Mouse (Mus musculus) intestine, embryonic 15.5 days (tissue): ENCODE measurements around the gene Cd8b1. TPM values are rescaled to one million over a fixed set of nuclear protein-coding genes. Genes with fewer than 3 reads are reported as not detected.

Experiments used
- ATAC-seq: fragments of 200-750 bp; cut with Nextera tagmentation; 2 replicates; pipeline ENCODE4 v1.8.0; 2017; ENCODE audit warnings: moderate TSS enrichment, moderate library complexity
- H3K27ac ChIP-seq: fragments of 300-500 bp; sonication (generic); 2 replicates; pipeline ENCODE4 v1.5.1; 2015; ENCODE audit warnings: mild to moderate bottlenecking, inconsistent platforms
- H3K27me3 ChIP-seq: fragments of 300-500 bp; sonication (generic); replicated peaks from 2 replicates; pipeline ENCODE4 v1.6.1; 2015; ENCODE audit warnings: inconsistent platforms
- H3K36me3 ChIP-seq: fragments of 300-500 bp; sonication (generic); 2 replicates; pipeline ENCODE4 v1.6.1; 2015; ENCODE audit warnings: inconsistent platforms
- H3K4me1 ChIP-seq: fragments of 300-500 bp; sonication (generic); replicated peaks from 2 replicates; pipeline ENCODE4 v1.6.1; 2015; ENCODE audit warnings: inconsistent platforms
- H3K4me2 ChIP-seq: fragments of 300-500 bp; sonication (generic); replicated peaks from 2 replicates; pipeline ENCODE4 v1.6.1; 2015; ENCODE audit warnings: mild to moderate bottlenecking, inconsistent platforms
- H3K4me3 ChIP-seq: fragments of 300-500 bp; sonication (generic); replicated peaks from 2 replicates; pipeline ENCODE4 v1.5.1; 2015; ENCODE audit warnings: inconsistent platforms
- H3K9ac ChIP-seq: fragments of 300-500 bp; sonication (generic); 2 replicates; pipeline ENCODE4 v1.6.1; 2015; ENCODE audit warnings: inconsistent platforms
- H3K9me3 ChIP-seq: fragments of 300-500 bp; sonication (generic); 2 replicates; pipeline ENCODE4 v1.6.1; 2016; ENCODE audit warnings: inconsistent platforms
- WGBS: fragments of 180-500 bp; shearing (Covaris S2); methylation state at CpG from one replicate; pipeline ENCODE4 v1.1.7; 2015; 5-methylcytosine and 5-hydroxymethylcytosine counted together
- polyA plus RNA-seq: library from polyadenylated mRNA; unstranded; fragments of >200 nt; fragmentation: Nextera tagmentation; extraction: Ambion mirVana; gene quantifications from 2 replicates; pipeline ENCODE4 v1.2.1, GENCODE M21; 2015

Cd8b1 gene
- 0.21 TPM in 1 of 2 replicates, not detected in the other for polyA plus RNA-seq

DNA sequence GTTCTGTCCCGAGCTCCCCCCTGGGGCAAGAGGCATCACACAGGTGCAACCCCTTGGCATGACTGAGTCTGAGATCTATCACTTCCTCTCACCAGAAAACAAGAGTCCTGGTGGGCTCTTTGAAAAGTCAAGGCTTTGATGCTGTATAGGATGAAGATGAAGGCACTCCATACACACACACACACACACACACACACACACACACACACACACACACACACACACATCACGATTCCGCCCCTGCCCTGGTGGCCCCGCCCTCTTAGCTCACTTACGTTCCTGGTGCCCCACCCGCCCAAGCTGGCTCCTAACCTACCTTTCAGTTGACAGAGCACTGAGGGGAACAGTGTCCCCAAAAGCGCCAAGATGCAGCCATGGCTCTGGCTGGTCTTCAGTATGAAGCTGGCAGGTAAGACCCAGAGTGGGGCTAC is at the start of gene Cd8b1:
Gene Cd8b1, plus strand, starts transcription at position 298 of the 431 bp plus-strand sequence.
- ATAC-seq, result no peak
- no peaks in the 10 kb centered on the region for H3K4me1 ChIP-seq
- 68% methylated on average over 7 of the region's 7 CpGs for WGBS

DNA sequence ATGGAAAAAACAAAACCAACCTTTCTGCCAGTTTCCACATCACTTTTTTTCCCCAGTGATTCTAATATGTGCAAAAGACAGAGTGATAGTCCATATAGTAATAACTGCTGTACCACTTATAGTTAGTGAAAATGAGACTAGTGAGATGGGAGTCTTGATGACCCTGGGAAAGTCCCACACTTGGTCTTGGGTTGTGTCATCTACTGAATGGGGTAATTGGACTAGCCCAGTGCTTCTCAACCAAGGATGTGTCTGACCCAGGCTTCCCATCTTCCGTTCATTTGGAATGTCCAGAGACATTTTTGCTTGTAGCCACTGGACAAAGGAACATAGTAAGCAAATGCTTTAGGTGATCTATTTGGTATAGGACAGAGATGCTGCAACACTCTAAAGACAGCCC is 48.9 kb upstream of the Cd8b1 start:
- 75% methylated on average over 1 of the region's 1 CpGs for WGBS
- H3K27me3 ChIP-seq, result no peaks in the 10 kb centered on the region
- 0 out of 2 replicates have a peak, but pooled peaks cover 5% of the 10 kb centered on the region for H3K4me1 ChIP-seq
- H3K4me2 ChIP-seq, result no peak overlapping the region
- H3K4me3 ChIP-seq, result no peak overlapping the region
- no peak overlapping the region for H3K9ac ChIP-seq
- ATAC-seq, result no peak
- H3K36me3 ChIP-seq, result no peaks in the 10 kb centered on the region
- H3K9me3 ChIP-seq, result no peaks in the 10 kb centered on the region
- no peak overlapping the region for H3K27ac ChIP-seq

More for the DNA sequence above, at the start of gene Cd8b1:
- Histone ChIP-seq H3K4me3 (no peak within 1 kb of the TSS), H3K4me2 (no peak within 1 kb of the TSS), H3K27me3 (no peaks in the 10 kb centered on the region), H3K9me3 (no peaks in the 10 kb centered on the region), H3K36me3 (no peaks in the 10 kb centered on the region), H3K9ac (no peak within 1 kb of the TSS), H3K27ac (no peak within 1 kb of the TSS)

DNA sequence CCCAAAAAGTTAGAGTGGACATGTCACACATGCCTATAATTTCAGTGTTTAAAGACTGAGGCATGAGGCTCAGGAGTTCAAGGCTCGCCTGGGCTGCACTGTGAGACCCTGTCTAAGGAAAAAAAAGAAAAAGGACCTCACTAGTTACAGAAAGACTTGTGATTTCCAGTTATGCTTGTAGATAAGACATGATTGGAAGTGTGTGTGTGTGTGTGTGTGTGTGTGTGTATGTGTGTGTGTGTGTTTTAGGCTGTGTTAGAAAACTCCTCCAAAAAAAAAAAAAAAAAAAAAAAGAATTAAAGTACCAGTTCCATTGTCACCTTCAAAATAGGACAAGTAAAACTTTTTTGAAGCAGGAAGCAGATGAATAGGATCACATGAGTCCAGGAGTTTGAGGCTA is 48.0 kb upstream of the Cd8b1 start:
- H3K27me3 ChIP-seq, result no peaks in the 10 kb centered on the region
- H3K4me1 ChIP-seq, result 0 out of 2 replicates have a peak, but pooled peaks cover 3% of the 10 kb centered on the region
- no peak overlapping the region for H3K4me3 ChIP-seq
- no peak overlapping the region for H3K27ac ChIP-seq
- ATAC-seq, result no peak
- 90% methylated on average over 1 of the region's 1 CpGs for WGBS
- H3K9me3 ChIP-seq, result no peaks in the 10 kb centered on the region
- H3K36me3 ChIP-seq, result no peaks in the 10 kb centered on the region
- H3K4me2 ChIP-seq, result no peak overlapping the region
- no peak overlapping the region for H3K9ac ChIP-seq

DNA sequence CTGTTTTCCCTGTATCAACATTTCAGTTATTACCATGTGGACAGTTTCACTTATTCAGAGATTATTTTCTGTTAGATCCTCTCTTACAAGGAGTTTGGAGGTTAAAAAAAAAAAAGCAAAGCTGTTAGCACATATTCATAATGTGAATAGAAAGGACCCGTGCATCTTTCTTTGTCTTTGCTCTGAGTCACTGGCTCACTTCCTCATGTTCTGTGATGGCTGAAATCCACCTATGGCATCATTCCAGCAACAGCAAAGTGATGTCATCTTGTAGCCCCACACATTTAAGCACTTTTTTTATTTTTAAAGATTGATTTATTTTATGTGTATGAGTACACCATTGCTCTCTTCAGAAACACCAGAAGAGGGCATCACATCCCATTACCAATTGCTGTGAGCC is 43.2 kb upstream of the Cd8b1 start:
- Histone ChIP-seq H3K4me1 (no peaks in the 10 kb centered on the region), H3K9me3 (no peaks in the 10 kb centered on the region), H3K4me2 (no peak overlapping the region), H3K36me3 (0 out of 2 replicates have a peak, but pooled peaks cover 4% of the 10 kb centered on the region), H3K27ac (no peak overlapping the region), H3K9ac (no peak overlapping the region), H3K27me3 (no peaks in the 10 kb centered on the region), H3K4me3 (no peak overlapping the region)
- 54% methylated on average over 1 of the region's 1 CpGs for WGBS
- ATAC-seq, result no peak

DNA sequence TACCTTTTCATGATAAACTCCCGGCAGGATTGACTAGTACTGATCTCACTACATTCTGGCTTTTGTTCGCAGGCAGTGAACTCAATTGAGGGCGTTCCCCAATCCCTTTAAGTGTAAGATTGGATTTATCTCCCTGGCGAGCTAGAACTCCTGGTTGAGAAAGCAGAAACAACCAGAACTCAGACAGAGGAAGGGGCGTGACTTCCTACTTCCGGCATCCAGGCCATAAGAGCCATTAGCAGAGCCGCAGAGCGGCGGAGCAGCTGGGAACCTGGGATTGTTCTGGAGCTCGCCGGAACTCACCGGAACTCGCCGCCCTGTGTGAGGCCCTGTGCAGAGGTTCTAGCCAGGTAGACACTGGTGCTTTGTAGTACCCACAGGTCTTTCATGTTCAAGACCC is 29.1 kb upstream of the Cd8b1 start:
- Histone ChIP-seq H3K36me3 (no peaks in the 10 kb centered on the region), H3K4me2 (no peak overlapping the region), H3K27me3 (no peaks in the 10 kb centered on the region), H3K9me3 (no peaks in the 10 kb centered on the region), H3K4me1 (no peaks in the 10 kb centered on the region), H3K4me3 (no peak overlapping the region), H3K27ac (no peak overlapping the region), H3K9ac (no peak overlapping the region)
- no peak for ATAC-seq
- 81% methylated on average over 14 of the region's 14 CpGs for WGBS

DNA sequence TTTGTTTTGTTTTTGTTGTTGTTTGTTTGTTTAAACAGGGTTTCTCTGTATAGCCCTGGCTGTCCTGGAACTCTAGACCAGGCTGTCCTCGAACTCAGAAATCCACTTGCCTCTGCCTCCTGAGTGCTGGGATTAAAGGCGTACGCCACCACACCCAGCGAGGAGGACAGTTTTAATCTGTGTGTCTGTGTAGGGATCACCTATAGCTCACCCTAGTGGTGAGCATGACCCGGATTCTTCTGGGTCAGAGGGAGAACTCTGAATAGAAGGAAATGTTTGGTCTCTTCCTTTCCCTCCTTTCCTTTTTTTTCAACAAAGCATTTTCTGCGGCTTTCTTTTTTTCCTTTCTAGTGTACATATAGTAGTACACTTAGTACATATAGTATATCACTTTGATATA is 27.3 kb upstream of the Cd8b1 start:
- no peaks in the 10 kb centered on the region for H3K9me3 ChIP-seq
- no peak overlapping the region for H3K4me3 ChIP-seq
- H3K9ac ChIP-seq, result no peak overlapping the region
- H3K27me3 ChIP-seq, result no peaks in the 10 kb centered on the region
- no peak overlapping the region for H3K4me2 ChIP-seq
- WGBS, result 75% methylated on average over 6 of the region's 6 CpGs
- ATAC-seq, result no peak
- no peaks in the 10 kb centered on the region for H3K4me1 ChIP-seq
- H3K27ac ChIP-seq, result no peak overlapping the region
- no peaks in the 10 kb centered on the region for H3K36me3 ChIP-seq

DNA sequence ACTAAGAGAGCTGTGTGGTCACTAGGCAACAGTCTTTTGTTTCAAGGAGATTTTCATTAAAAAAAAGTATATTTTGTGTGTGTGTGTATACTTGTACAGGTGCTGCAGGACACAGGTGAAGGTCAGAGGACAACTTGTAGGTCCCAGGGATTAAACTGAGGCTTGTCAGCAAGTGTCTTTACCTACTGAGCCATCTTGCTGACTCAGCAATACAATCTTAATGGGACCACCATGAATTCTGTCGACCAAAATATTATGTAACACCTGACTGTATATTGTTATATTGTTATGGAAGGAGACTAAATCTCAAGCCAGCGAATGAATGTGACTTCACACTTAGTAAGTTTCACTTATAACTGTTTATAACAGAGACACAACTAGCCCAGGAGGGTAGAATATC is 24.5 kb upstream of the Cd8b1 start:
- no peaks in the 10 kb centered on the region for H3K4me1 ChIP-seq
- no peak overlapping the region for H3K27ac ChIP-seq
- no peaks in the 10 kb centered on the region for H3K27me3 ChIP-seq
- WGBS, result 72% methylated on average over 2 of the region's 2 CpGs
- H3K36me3 ChIP-seq, result no peaks in the 10 kb centered on the region
- H3K9ac ChIP-seq, result no peak overlapping the region
- no peak overlapping the region for H3K4me2 ChIP-seq
- ATAC-seq, result no peak
- no peak overlapping the region for H3K4me3 ChIP-seq
- no peaks in the 10 kb centered on the region for H3K9me3 ChIP-seq

DNA sequence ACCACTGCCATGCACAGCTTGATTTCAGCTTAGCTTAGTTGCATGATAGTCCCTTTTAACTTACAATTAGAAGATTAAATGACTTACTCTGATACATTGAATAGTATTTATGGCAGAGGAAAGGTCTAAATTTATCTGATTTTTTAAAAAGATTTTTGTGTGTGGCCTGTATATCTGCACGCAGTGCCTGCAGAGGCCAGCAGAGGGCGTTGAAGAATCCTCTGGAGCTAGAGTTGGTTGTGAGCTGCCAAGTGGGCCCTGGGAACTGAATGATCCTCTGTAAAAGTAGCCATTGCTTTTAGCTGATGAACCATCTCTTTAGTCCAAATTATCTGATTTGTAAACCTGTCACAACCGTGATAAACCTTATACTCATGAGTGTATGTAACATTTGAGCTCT is 23.8 kb upstream of the Cd8b1 start:
- Histone ChIP-seq H3K9me3 (no peaks in the 10 kb centered on the region), H3K27ac (no peak overlapping the region), H3K4me3 (no peak overlapping the region), H3K9ac (no peak overlapping the region), H3K36me3 (no peaks in the 10 kb centered on the region), H3K4me1 (no peaks in the 10 kb centered on the region), H3K27me3 (no peaks in the 10 kb centered on the region), H3K4me2 (no peak overlapping the region)
- 42% methylated on average over 3 of the region's 3 CpGs for WGBS
- ATAC-seq, result no peak

DNA sequence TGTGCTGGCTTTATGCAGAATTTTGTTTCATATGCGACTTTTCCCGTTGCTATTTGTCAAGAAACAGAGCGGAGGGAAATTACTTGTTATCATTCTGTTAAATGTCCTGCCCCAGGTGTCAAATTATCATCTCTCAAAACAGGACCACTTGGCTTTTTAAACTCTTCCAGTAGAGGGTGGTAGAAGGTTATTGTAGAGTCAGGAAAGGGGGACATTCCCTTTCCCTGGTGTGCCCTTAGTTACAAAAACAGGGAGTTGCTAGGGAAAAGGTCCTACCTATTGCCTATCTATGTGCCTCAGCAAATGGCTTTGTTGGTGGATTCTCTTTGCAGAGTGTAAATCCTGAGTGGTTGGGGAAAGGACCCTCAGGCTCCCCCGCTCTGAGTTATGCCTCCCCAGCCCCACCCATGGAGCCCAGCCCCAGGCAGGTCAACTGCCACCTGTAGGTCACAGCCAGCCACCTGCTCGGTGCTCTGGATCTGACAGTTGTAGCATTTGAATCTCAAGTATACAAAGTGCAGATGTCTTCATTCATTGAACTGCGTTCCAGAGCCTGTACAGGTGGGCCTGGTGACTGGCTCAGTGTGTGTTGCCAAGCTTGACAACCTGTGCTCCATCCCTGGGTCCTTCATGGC is 20.4 kb upstream of the Cd8b1 start:
- no peak overlapping the region for H3K4me3 ChIP-seq
- H3K4me2 ChIP-seq, result no peak overlapping the region
- no peaks in the 10 kb centered on the region for H3K27me3 ChIP-seq
- H3K9ac ChIP-seq, result no peak overlapping the region
- H3K36me3 ChIP-seq, result no peaks in the 10 kb centered on the region
- H3K9me3 ChIP-seq, result no peaks in the 10 kb centered on the region
- no peak for ATAC-seq
- no peaks in the 10 kb centered on the region for H3K4me1 ChIP-seq
- H3K27ac ChIP-seq, result no peak overlapping the region
- 55% methylated on average over 6 of the region's 6 CpGs for WGBS

DNA sequence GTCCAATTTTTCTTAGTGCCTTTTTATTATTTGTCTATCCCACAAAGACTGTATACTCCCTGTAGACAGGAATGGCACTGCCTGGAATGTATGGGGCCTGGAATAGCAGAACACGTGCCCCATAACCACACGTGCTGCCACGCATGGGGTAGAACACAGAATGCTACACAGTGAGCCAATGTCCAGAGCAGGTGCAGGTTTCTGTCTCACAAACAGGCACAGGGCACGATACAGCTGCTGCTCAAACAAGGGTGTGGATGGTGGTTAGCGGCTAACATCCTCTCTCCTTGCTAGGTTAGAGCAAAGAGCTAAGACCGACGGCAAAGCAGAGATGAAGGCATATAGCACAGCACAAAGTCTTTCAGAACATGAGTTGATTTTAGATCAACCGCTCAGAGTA is 15.1 kb upstream of the Cd8b1 start:
- no peak overlapping the region for H3K9ac ChIP-seq
- H3K9me3 ChIP-seq, result no peaks in the 10 kb centered on the region
- 90% methylated on average over 8 of the region's 8 CpGs for WGBS
- H3K36me3 ChIP-seq, result no peaks in the 10 kb centered on the region
- no peaks in the 10 kb centered on the region for H3K27me3 ChIP-seq
- no peaks in the 10 kb centered on the region for H3K4me1 ChIP-seq
- no peak for ATAC-seq
- H3K4me2 ChIP-seq, result no peak overlapping the region
- H3K27ac ChIP-seq, result no peak overlapping the region
- no peak overlapping the region for H3K4me3 ChIP-seq

DNA sequence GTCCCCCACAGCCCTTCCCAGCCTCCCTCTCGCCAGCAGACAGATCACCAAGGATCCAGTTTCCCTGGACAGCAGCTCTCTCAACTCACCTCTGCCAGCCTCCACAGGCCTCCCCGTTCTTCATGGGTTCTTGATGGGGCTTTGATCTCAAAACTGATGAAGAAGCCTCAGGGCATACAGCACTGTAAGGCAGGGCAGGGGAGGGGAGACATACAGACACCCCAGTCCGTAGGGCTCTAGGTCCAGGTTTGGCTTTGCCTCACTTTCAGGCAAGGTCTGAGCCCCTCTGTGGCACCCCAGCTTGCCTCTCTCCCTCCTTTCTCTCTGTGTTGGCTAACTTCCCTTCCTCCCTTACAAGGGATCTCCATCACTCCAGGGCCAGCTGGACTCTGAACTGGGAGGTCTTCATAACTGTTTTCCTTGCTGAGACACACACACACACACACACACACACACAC is 733 bp upstream of the Cd8b1 start, which contains the start of gene Smyd1:
Gene Smyd1, minus strand, starts transcription at position 408 of the 458 bp plus-strand sequence.
- ATAC-seq, result no peak
- no peaks in the 10 kb centered on the region for H3K27me3 ChIP-seq

DNA sequence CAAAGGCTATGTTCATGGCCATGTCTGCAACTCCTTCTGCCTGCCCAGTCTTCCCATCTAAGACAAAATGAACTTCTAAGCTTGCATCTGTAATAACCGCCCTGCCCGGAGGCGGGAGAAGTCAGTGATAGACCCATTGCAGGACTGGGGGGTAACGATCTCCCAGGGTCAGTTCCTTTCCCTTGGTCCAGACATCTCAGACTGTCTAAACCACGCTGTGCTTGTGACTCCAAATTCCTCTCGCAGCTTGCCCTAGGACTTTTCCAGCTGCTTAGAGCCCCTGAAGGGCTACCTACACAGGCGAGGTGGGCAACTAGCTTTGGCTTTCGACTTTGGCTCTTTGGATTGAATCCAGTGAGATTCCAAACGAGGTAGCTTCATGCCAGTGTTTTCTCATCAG is 2.2 kb downstream of the Cd8b1 start:
- Histone ChIP-seq H3K27me3 (no peaks in the 10 kb centered on the region), H3K4me1 (no peaks in the 10 kb centered on the region), H3K4me3 (no peak overlapping the region), H3K27ac (no peak overlapping the region), H3K9ac (no peak overlapping the region), H3K4me2 (no peak overlapping the region), H3K9me3 (no peaks in the 10 kb centered on the region), H3K36me3 (no peaks in the 10 kb centered on the region)
- ATAC-seq, result no peak
- WGBS, result 88% methylated on average over 9 of the region's 9 CpGs

More for the DNA sequence above, 733 bp upstream of the Cd8b1 start, which contains the start of gene Smyd1:
- Histone ChIP-seq H3K9me3 (no peaks in the 10 kb centered on the region), H3K9ac (no peak within 1 kb of the TSS), H3K27ac (no peak within 1 kb of the TSS), H3K4me3 (no peak within 1 kb of the TSS), H3K4me1 (no peaks in the 10 kb centered on the region), H3K4me2 (no peak within 1 kb of the TSS), H3K36me3 (no peaks in the 10 kb centered on the region)
- 79% methylated on average over 3 of the region's 3 CpGs for WGBS

DNA sequence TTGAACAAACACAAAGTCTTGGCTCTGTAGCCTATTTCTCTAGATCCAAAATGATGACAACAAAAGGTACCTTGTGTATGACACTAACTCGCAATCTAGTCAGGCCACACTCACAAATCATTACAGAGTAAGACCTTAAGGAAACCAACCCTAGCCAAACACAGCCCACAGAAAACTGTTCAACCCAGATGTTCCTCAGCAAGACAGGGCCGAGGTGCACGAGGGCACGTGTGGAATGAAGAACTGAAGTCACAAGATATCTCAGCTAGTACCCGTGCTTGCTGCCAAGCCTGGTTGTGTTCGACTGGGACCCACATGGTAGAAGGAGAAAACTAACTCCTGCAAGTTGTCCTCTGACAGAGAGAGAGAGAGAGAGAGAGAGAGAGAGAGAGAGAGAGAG is 7.3 kb downstream of the Cd8b1 start:
- 82% methylated on average over 6 of the region's 6 CpGs for WGBS
- no peak overlapping the region for H3K4me3 ChIP-seq
- H3K9ac ChIP-seq, result no peak overlapping the region
- H3K27ac ChIP-seq, result no peak overlapping the region
- H3K36me3 ChIP-seq, result no peaks in the 10 kb centered on the region
- H3K27me3 ChIP-seq, result no peaks in the 10 kb centered on the region
- H3K4me1 ChIP-seq, result no peaks in the 10 kb centered on the region
- no peak overlapping the region for H3K4me2 ChIP-seq
- no peaks in the 10 kb centered on the region for H3K9me3 ChIP-seq
- ATAC-seq, result no peak
